Mouse (Mus musculus) E14TG2a.4 (cell line): ENCODE measurements around the gene Gm49388.

ENCODE experiments used
- H3K27me3 ChIP-seq: 2 replicates; pipeline ENCODE4 v1.6.1; 2014; ENCODE audit warnings: low read length, control low read depth; ENCODE audit not compliant: insufficient read depth
- H3K36me3 ChIP-seq: 2 replicates; pipeline ENCODE4 v1.6.1; 2014; ENCODE audit warnings: low read length, control low read depth; ENCODE audit not compliant: insufficient read depth
- H3K4me1 ChIP-seq: replicated peaks from 2 replicates; pipeline ENCODE4 v1.6.1; 2014; ENCODE audit warnings: low read depth, low read length, control low read depth
- H3K4me3 ChIP-seq: replicated peaks from 2 replicates; pipeline ENCODE4 v1.5.1; 2014; ENCODE audit warnings: mild to moderate bottlenecking, low read length
- H3K9me3 ChIP-seq: 2 replicates; pipeline ENCODE4 v1.6.1; 2014; ENCODE audit warnings: low read length, control low read depth
- CTCF ChIP-seq: conservative IDR thresholded peaks from 2 replicates; pipeline ENCODE4 v1.5.1; 2014; ENCODE audit warnings: low read length
- NANOG ChIP-seq: IDR thresholded peaks from 2 replicates; pipeline ENCODE4 v1.6.1; 2014; ENCODE audit warnings: borderline replicate concordance, low read length, mixed read lengths
- POU5F1 ChIP-seq: IDR thresholded peaks from 2 replicates; pipeline ENCODE4 v1.6.1; 2014; ENCODE audit warnings: low read length, borderline replicate concordance

Gene Gm49388

DNA sequence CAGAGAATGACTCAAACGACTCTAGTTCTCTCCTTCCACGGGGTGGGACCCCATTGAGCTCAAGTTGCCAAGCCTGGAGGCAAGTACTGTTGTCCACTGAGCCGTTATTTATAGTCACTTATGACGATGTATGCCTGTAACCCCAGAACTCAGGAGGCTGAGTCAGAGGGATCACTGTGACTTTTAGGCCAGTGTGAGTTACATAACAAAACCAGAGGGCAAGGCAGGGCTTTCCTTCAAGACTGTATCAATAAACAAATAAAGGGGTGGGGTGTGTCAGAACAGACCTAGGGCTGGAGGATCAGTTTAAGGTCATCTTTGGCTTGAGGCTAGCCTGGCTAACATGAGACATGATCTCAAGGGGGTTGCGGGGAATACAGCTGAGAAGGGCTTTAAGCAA, 65.5 kb downstream of the Gm49388 start:
- peaks cover 40% of the 10 kb centered on the region for H3K4me1 ChIP-seq
- H3K9me3 ChIP-seq = no peaks in the 10 kb centered on the region
- no peak overlapping the region for H3K4me3 ChIP-seq
- H3K27me3 ChIP-seq = no peaks in the 10 kb centered on the region
- TF ChIP-seq CTCF = no peak
- no peak for TF ChIP-seq NANOG
- TF ChIP-seq POU5F1 = no peak
- H3K36me3 ChIP-seq = peaks cover 25% of the 10 kb centered on the region
